Mouse (Mus musculus) embryonic fibroblast, embryonic 13.5 days (primary cell): Measurements from ENCODE around the gene Grk4.

ENCODE experiments used
- CTCF ChIP-seq: IDR thresholded peaks from 2 replicates; pipeline ENCODE4 v1.5.1; 2011; ENCODE audit warnings: mild to moderate bottlenecking, control low read depth, low read length, moderate library complexity, borderline replicate concordance; ENCODE audit not compliant: insufficient read depth
- POLR2A ChIP-seq: IDR thresholded peaks from 2 replicates; pipeline ENCODE4 v1.6.1; 2011; ENCODE audit warnings: low read depth, mild to moderate bottlenecking, control low read depth, low read length, moderate library complexity

DNA sequence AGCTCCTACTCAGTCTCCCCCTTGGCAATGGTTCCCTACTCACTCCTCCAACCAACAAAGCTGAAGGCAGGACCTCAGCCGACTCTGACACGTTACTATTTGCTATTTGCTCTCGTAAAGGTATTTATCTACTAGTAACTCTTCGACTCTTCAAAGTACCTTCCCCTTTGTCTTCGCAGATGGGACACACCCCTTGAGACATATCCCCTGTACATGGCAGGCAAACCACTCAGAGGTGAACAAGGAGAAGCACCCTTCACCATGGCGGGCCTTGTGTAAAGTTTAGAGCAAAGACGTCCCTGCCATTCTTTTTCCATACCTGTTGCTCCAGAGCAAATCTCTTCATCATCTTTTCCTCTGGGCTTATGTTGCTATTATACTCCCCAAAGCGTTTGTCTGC is 2.6 kb upstream of the Grk4 start:
- TF ChIP-seq POLR2A (no peak), CTCF (no peak)
